Mouse (Mus musculus) forebrain, embryonic 15.5 days (tissue): ENCODE data around the gene Loxl3. TPM values are rescaled to one million over a fixed set of nuclear protein-coding genes. Genes with fewer than 3 reads are reported as not detected.

ENCODE experiments used
- ATAC-seq: fragments of 200-750 bp; cut with Nextera tagmentation; replicated peaks from 2 replicates; pipeline ENCODE4 v1.8.0; 2017; ENCODE audit warnings: mild to moderate bottlenecking, moderate TSS enrichment, moderate library complexity
- H3K27ac ChIP-seq: fragments of 300-500 bp; sonication (generic); replicated peaks from 2 replicates; pipeline ENCODE4 v1.5.1; 2015; ENCODE audit warnings: mild to moderate bottlenecking, inconsistent platforms
- H3K27me3 ChIP-seq: fragments of 300-500 bp; sonication (generic); 2 replicates; pipeline ENCODE4 v1.6.1; 2015; ENCODE audit warnings: inconsistent platforms
- H3K36me3 ChIP-seq: fragments of 300-500 bp; sonication (generic); 2 replicates; pipeline ENCODE4 v1.6.1; 2015; ENCODE audit warnings: mild to moderate bottlenecking, inconsistent platforms
- H3K4me1 ChIP-seq: fragments of 300-500 bp; sonication (generic); 2 replicates; pipeline ENCODE4 v1.6.1; 2015; ENCODE audit warnings: inconsistent platforms
- H3K4me2 ChIP-seq: fragments of 300-500 bp; sonication (generic); replicated peaks from 2 replicates; pipeline ENCODE4 v1.6.1; 2015; ENCODE audit warnings: mild to moderate bottlenecking, inconsistent platforms
- H3K4me3 ChIP-seq: fragments of 300-500 bp; sonication (generic); 2 replicates; pipeline ENCODE4 v1.5.1; 2015; ENCODE audit warnings: mild to moderate bottlenecking, inconsistent platforms
- H3K9ac ChIP-seq: fragments of 300-500 bp; sonication (generic); replicated peaks from 2 replicates; pipeline ENCODE4 v1.6.1; 2015; ENCODE audit warnings: mild to moderate bottlenecking, inconsistent platforms
- H3K9me3 ChIP-seq: fragments of 300-500 bp; sonication (generic); 2 replicates; pipeline ENCODE4 v1.6.1; 2016; ENCODE audit warnings: inconsistent platforms
- WGBS: fragments of 180-500 bp; shearing (Covaris S2); methylation state at CpG from one replicate; pipeline ENCODE4 v1.1.7; 2015; ENCODE audit warnings: mixed read lengths; 5-methylcytosine and 5-hydroxymethylcytosine counted together
- microRNA counts: library from miRNA; unstranded; fragments of <30 nt; microRNA quantifications from one replicate; lab custom pipeline; 2016
- microRNA-seq: library from miRNA; unstranded; fragments of <30 nt; microRNA quantifications from one replicate; pipeline ENCODE4, GENCODE M21; 2016
- polyA plus RNA-seq: library from polyadenylated mRNA; unstranded; fragments of >200 nt; fragmentation: Nextera tagmentation; extraction: Ambion mirVana; gene quantifications from 2 replicates; pipeline ENCODE4 v1.2.1, GENCODE M21; 2015

Gene Loxl3
- polyA plus RNA-seq, 1 experiment from 2014 or later: 6.3 TPM

DNA sequence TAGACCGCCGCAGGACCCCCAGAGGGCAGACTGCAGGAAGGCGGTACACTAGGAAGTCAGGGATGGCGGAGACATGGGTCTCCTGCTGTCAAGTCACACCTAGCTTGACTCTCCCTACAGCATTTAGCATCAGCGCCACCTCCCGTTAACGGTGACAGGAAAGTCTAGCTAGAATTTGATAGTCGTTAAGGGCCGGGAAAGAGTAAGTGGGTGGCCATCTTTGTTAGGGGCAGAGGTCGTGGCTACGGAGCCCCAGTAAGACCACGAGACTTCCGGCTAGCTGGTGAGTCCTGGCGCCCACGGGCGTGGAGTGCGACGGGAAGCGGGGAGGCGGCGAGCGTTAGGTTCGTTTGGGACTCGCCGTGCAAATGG, 67.3 kb downstream of the Loxl3 start, which contains the start of the genes Ccdc142 and Gm42688:
Gene Ccdc142, plus strand, starts transcription at position 286 of the 372 bp plus-strand sequence.
Gene Gm42688, plus strand, starts transcription at position 302 of the 372 bp plus-strand sequence.
- Histone ChIP-seq H3K9me3 (no peaks in the 10 kb centered on the region), H3K4me1 (peaks cover 26% of the 10 kb centered on the region), H3K9ac (peak within 1 kb of the TSS; percentile 84), H3K4me3 (peak within 1 kb of the TSS; percentile 84), H3K27me3 (peaks cover 3% of the 10 kb centered on the region; the same call in 1 of the 2 replicates), H3K27ac (peak within 1 kb of the TSS; percentile 82), H3K4me2 (peak within 1 kb of the TSS; percentile 100), H3K36me3 (no peaks in the 10 kb centered on the region)
- WGBS: under 1% methylated on average over 25 of the region's 25 CpGs
- ATAC-seq: peak; percentile 81

DNA sequence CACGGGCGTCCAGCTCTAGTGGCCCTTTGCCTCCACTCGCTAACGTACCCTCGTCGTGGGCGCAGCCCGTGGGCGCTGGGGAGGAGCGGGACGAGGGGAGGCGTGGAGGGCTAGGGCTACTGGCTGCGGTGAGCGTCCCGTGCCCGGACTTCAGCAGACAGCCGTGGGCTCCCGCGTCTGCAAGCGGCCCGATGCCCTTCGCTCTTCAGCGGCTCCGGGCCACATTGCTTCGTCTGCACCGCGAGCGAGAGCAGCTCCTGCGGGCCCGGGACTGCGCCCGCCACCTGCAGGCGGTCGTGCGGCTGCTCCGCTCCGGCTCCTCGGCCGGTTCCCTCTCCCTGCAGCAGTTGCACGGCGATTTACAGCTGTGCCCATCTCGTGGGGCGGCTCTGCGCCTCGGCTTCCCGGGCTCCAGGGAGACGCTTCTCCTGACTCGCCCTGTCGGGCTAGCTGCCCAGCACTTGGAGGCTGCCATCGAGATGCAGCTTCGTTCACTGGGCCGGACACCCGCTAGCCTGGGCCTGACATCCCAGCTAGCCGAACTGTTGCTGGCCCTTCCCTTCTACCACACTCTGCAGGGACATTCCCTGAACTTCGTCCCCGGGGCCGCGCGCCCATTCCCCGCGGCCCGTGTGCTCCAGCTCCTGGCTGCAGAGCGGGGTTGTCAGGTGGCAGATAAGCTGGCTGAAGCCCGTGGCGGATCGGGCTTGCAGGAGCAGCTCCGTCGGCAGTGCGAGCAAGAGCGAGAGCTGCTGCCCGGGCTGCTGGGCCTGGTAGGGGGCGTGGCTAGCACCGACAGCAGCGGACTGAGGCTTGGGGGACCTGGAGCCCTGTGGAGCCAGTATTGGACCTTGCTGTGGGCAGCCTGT, 67.9 kb downstream of the Loxl3 start:
- no peaks in the 10 kb centered on the region for H3K9me3 ChIP-seq
- peak overlapping the region; percentile 82 for H3K27ac ChIP-seq
- H3K27me3 ChIP-seq: peaks cover 3% of the 10 kb centered on the region; the same call in 1 of the 2 replicates
- H3K4me3 ChIP-seq: peak overlapping the region; percentile 84
- H3K9ac ChIP-seq: peak overlapping the region; percentile 84
- H3K36me3 ChIP-seq: no peaks in the 10 kb centered on the region
- WGBS: under 1% methylated on average over 74 of the region's 74 CpGs
- peak overlapping the region; percentile 100 for H3K4me2 ChIP-seq
- peak; percentile 76 for ATAC-seq
- H3K4me1 ChIP-seq: peaks cover 26% of the 10 kb centered on the region

MicroRNAs encoded within 50 kb of the gene (microRNA counts, 519-probe panel; counts per million panel counts)
- 1,954 counts per million, percentile 22 among the panel's probes with 10 or more counts for microRNA mmu-miR-3470a+mmu-miR-3470b (lab: Ali Mortazavi, UCI)

Small RNAs within 50 kb of the gene (microRNA-seq; reads per million reads assigned to microRNA genes)
- gene Mir3470a (not detected), gene Mir7040 (not detected)

Other genes with a start within 250 kb of the Loxl3 start
- gene Sema4f, start 94.4 kb upstream of the Loxl3 start, polyA plus RNA-seq: 14.9 and 15.8 TPM in 2 replicates
- not detected in 2 replicates for gene M1ap, start 87.3 kb upstream of the Loxl3 start, polyA plus RNA-seq
- gene Dok1, start 702 bp upstream of the Loxl3 start, polyA plus RNA-seq: 3.1 and 3.4 TPM in 2 replicates
- 159 and 161 TPM in 2 replicates for gene Aup1, start 20.3 kb downstream of the Loxl3 start, polyA plus RNA-seq
- 69.9 and 71.0 TPM in 2 replicates for gene Htra2, start 21.1 kb downstream of the Loxl3 start, polyA plus RNA-seq
- gene Dqx1, start 23.7 kb downstream of the Loxl3 start, polyA plus RNA-seq: 0.34 and 0.42 TPM in 2 replicates
- gene Tlx2, start 36.1 kb downstream of the Loxl3 start, polyA plus RNA-seq: not detected in 2 replicates
- gene Pcgf1, start 43.7 kb downstream of the Loxl3 start, polyA plus RNA-seq: 48.1 and 49.2 TPM in 2 replicates
- gene Lbx2, start 52.2 kb downstream of the Loxl3 start, polyA plus RNA-seq: not detected in 2 replicates
- 3.8 and 4.3 TPM in 2 replicates for gene Ccdc142, start 67.4 kb downstream of the Loxl3 start, polyA plus RNA-seq
- 4.0 and 4.3 TPM in 2 replicates for gene Gm42688, start 67.4 kb downstream of the Loxl3 start, polyA plus RNA-seq
- gene Mrpl53, start 74.9 kb downstream of the Loxl3 start, polyA plus RNA-seq: 121 and 126 TPM in 2 replicates
- 24.2 and 26.7 TPM in 2 replicates for gene Mogs, start 81.3 kb downstream of the Loxl3 start, polyA plus RNA-seq
- 229 and 231 TPM in 2 replicates for gene Wbp1, start 87.4 kb downstream of the Loxl3 start, polyA plus RNA-seq
- gene Ino80b, start 91.3 kb downstream of the Loxl3 start, polyA plus RNA-seq: 15.6 and 16.5 TPM in 2 replicates
- 6.1 and 7.0 TPM in 2 replicates for gene Rtkn, start 101.3 kb downstream of the Loxl3 start, polyA plus RNA-seq
- gene Wdr54, start 122.2 kb downstream of the Loxl3 start, polyA plus RNA-seq: 18.3 and 18.6 TPM in 2 replicates
- gene 1700003E16Rik, start 122.2 kb downstream of the Loxl3 start, polyA plus RNA-seq: 5.2 and 6.9 TPM in 2 replicates
- gene Dctn1, start 131.7 kb downstream of the Loxl3 start, polyA plus RNA-seq: 143 and 147 TPM in 2 replicates
- gene Slc4a5, start 185.7 kb downstream of the Loxl3 start, polyA plus RNA-seq: 0.46 and 0.85 TPM in 2 replicates